Mouse (Mus musculus) neural tube, embryonic 15.5 days (tissue): ENCODE measurements at regions not wholly inside any gene's neighbourhood (a gene's known extent, or its start where the extent isn't known, plus 50 kb on each side); places are given as distances from the start of the nearest gene placed in this dataset.

Experiments used
- ATAC-seq: fragments of 200-750 bp; cut with Nextera tagmentation; 2 replicates; pipeline ENCODE4 v1.8.0; 2017; ENCODE audit warnings: mild to moderate bottlenecking, moderate TSS enrichment, moderate library complexity; ENCODE audit not compliant: low FRiP score
- H3K27ac ChIP-seq: fragments of 300-500 bp; sonication (generic); replicated peaks from 2 replicates; pipeline ENCODE4 v1.5.1; 2015; ENCODE audit warnings: mild to moderate bottlenecking, inconsistent platforms
- H3K27me3 ChIP-seq: fragments of 300-500 bp; sonication (generic); replicated peaks from 2 replicates; pipeline ENCODE4 v1.6.1; 2015; ENCODE audit warnings: inconsistent platforms
- H3K36me3 ChIP-seq: fragments of 300-500 bp; sonication (generic); 2 replicates; pipeline ENCODE4 v1.6.1; 2015; ENCODE audit warnings: inconsistent platforms
- H3K4me1 ChIP-seq: fragments of 300-500 bp; sonication (generic); 2 replicates; pipeline ENCODE4 v1.6.1; 2015; ENCODE audit warnings: inconsistent platforms
- H3K4me2 ChIP-seq: fragments of 300-500 bp; sonication (generic); 2 replicates; pipeline ENCODE4 v1.6.1; 2015; ENCODE audit warnings: inconsistent platforms, mild to moderate bottlenecking, moderate library complexity
- H3K4me3 ChIP-seq: fragments of 300-500 bp; sonication (generic); replicated peaks from 2 replicates; pipeline ENCODE4 v1.5.1; 2015; ENCODE audit warnings: mild to moderate bottlenecking, inconsistent platforms
- H3K9ac ChIP-seq: fragments of 300-500 bp; sonication (generic); replicated peaks from 2 replicates; pipeline ENCODE4 v1.6.1; 2015; ENCODE audit warnings: mild to moderate bottlenecking, inconsistent platforms
- H3K9me3 ChIP-seq: fragments of 300-500 bp; sonication (generic); replicated peaks from 2 replicates; pipeline ENCODE4 v1.6.1; 2016; ENCODE audit warnings: inconsistent platforms
- WGBS: fragments of 180-500 bp; shearing (Covaris S2); methylation state at CpG from one replicate; pipeline ENCODE4 v1.1.7; 2015; ENCODE audit warnings: mixed read lengths; 5-methylcytosine and 5-hydroxymethylcytosine counted together

GRCm38 (mm10) chr1:148870788-148871187, 1090.3 kb downstream of the Pla2g4a start:
- WGBS: 64% methylated on average over 1 of the region's 1 CpGs
- H3K4me3 ChIP-seq: no peak overlapping the region
- no peaks in the 10 kb centered on the region for H3K27me3 ChIP-seq
- H3K36me3 ChIP-seq: no peaks in the 10 kb centered on the region
- H3K4me1 ChIP-seq: no peaks in the 10 kb centered on the region
- no peak overlapping the region for H3K27ac ChIP-seq
- no peak overlapping the region for H3K9ac ChIP-seq
- no peaks in the 10 kb centered on the region for H3K9me3 ChIP-seq
- H3K4me2 ChIP-seq: no peak overlapping the region
- ATAC-seq: no peak

- no peaks in the 10 kb centered on the region for H3K36me3 ChIP-seq
- H3K4me3 ChIP-seq: no peak overlapping the region
- WGBS: 86% methylated on average over 2 of the region's 2 CpGs
- H3K27ac ChIP-seq: no peak overlapping the region
- H3K9ac ChIP-seq: no peak overlapping the region
- no peaks in the 10 kb centered on the region for H3K9me3 ChIP-seq
- no peak for ATAC-seq
- no peak overlapping the region for H3K4me2 ChIP-seq
- H3K4me1 ChIP-seq: no peaks in the 10 kb centered on the region
- no peaks in the 10 kb centered on the region for H3K27me3 ChIP-seq
Measured at GRCm38 (mm10) chr1:148863582-148863981, 1097.5 kb downstream of the Pla2g4a start.

- no peaks in the 10 kb centered on the region for H3K36me3 ChIP-seq
- H3K4me1 ChIP-seq: no peaks in the 10 kb centered on the region
- no peak overlapping the region for H3K4me2 ChIP-seq
- H3K4me3 ChIP-seq: no peak overlapping the region
- H3K9ac ChIP-seq: no peak overlapping the region
- no peaks in the 10 kb centered on the region for H3K27me3 ChIP-seq
- no peaks in the 10 kb centered on the region for H3K9me3 ChIP-seq
- whole genome bisulfite sequencing: 92% methylated on average over 1 of the region's 1 CpGs
- H3K27ac ChIP-seq: no peak overlapping the region
- no peak for ATAC-seq
Measured at GRCm38 (mm10) chr1:148852990-148853389, 1108.1 kb downstream of the Pla2g4a start.

GRCm38 (mm10) chr1:148846595-148846994, 1114.5 kb downstream of the Pla2g4a start:
- Histone ChIP-seq H3K4me3 (no peak overlapping the region), H3K9me3 (no peaks in the 10 kb centered on the region), H3K9ac (no peak overlapping the region), H3K4me1 (no peaks in the 10 kb centered on the region), H3K36me3 (no peaks in the 10 kb centered on the region), H3K27ac (no peak overlapping the region), H3K27me3 (no peaks in the 10 kb centered on the region), H3K4me2 (no peak overlapping the region)
- ATAC-seq: no peak
- 73% methylated on average over 2 of the region's 2 CpGs for WGBS

- H3K9me3 ChIP-seq: no peaks in the 10 kb centered on the region
- H3K36me3 ChIP-seq: no peaks in the 10 kb centered on the region
- H3K9ac ChIP-seq: no peak overlapping the region
- H3K4me3 ChIP-seq: no peak overlapping the region
- no peaks in the 10 kb centered on the region for H3K27me3 ChIP-seq
- H3K27ac ChIP-seq: no peak overlapping the region
- H3K4me2 ChIP-seq: no peak overlapping the region
- no peaks in the 10 kb centered on the region for H3K4me1 ChIP-seq
- ATAC-seq: no peak
- WGBS: 49% methylated on average over 3 of the region's 3 CpGs
Measured at GRCm38 (mm10) chr1:148823146-148823545, 1137.9 kb downstream of the Pla2g4a start.

GRCm38 (mm10) chr1:148808707-148809106, 1152.4 kb downstream of the Pla2g4a start:
- Histone ChIP-seq H3K4me3 (no peak overlapping the region), H3K27ac (no peak overlapping the region), H3K4me1 (no peaks in the 10 kb centered on the region), H3K27me3 (no peaks in the 10 kb centered on the region), H3K9ac (no peak overlapping the region), H3K4me2 (no peak overlapping the region), H3K36me3 (no peaks in the 10 kb centered on the region), H3K9me3 (no peaks in the 10 kb centered on the region)
- no peak for ATAC-seq

- H3K27ac ChIP-seq: no peak overlapping the region
- no peaks in the 10 kb centered on the region for H3K4me1 ChIP-seq
- H3K9ac ChIP-seq: no peak overlapping the region
- no peak for ATAC-seq
- H3K27me3 ChIP-seq: no peaks in the 10 kb centered on the region
- H3K4me2 ChIP-seq: no peak overlapping the region
- H3K9me3 ChIP-seq: no peaks in the 10 kb centered on the region
- no peaks in the 10 kb centered on the region for H3K36me3 ChIP-seq
- no peak overlapping the region for H3K4me3 ChIP-seq
Measured at GRCm38 (mm10) chr1:148797110-148797509, 1164.0 kb downstream of the Pla2g4a start.

GRCm38 (mm10) chr1:148750806-148751205, 1210.3 kb downstream of the Pla2g4a start:
- no peaks in the 10 kb centered on the region for H3K36me3 ChIP-seq
- H3K27me3 ChIP-seq: no peaks in the 10 kb centered on the region
- no peak overlapping the region for H3K4me2 ChIP-seq
- H3K9me3 ChIP-seq: no peaks in the 10 kb centered on the region
- no peak overlapping the region for H3K4me3 ChIP-seq
- H3K9ac ChIP-seq: no peak overlapping the region
- H3K4me1 ChIP-seq: no peaks in the 10 kb centered on the region
- no peak for ATAC-seq
- no peak overlapping the region for H3K27ac ChIP-seq

GRCm38 (mm10) chr1:148722106-148722505, 1239.0 kb downstream of the Pla2g4a start:
- no peak overlapping the region for H3K4me3 ChIP-seq
- no peak overlapping the region for H3K27ac ChIP-seq
- no peak for ATAC-seq
- no peaks in the 10 kb centered on the region for H3K4me1 ChIP-seq
- H3K9me3 ChIP-seq: no peaks in the 10 kb centered on the region
- no peak overlapping the region for H3K4me2 ChIP-seq
- H3K9ac ChIP-seq: no peak overlapping the region
- no peaks in the 10 kb centered on the region for H3K36me3 ChIP-seq
- H3K27me3 ChIP-seq: no peaks in the 10 kb centered on the region
- 58% methylated on average over 1 of the region's 1 CpGs for WGBS

GRCm38 (mm10) chr1:148721409-148721808, 1239.7 kb downstream of the Pla2g4a start:
- ATAC-seq: no peak
- H3K9me3 ChIP-seq: no peaks in the 10 kb centered on the region
- H3K9ac ChIP-seq: no peak overlapping the region
- no peak overlapping the region for H3K4me3 ChIP-seq
- WGBS: 84% methylated on average over 1 of the region's 1 CpGs
- H3K36me3 ChIP-seq: no peaks in the 10 kb centered on the region
- H3K27ac ChIP-seq: no peak overlapping the region
- no peaks in the 10 kb centered on the region for H3K4me1 ChIP-seq
- no peak overlapping the region for H3K4me2 ChIP-seq
- no peaks in the 10 kb centered on the region for H3K27me3 ChIP-seq

- no peaks in the 10 kb centered on the region for H3K4me1 ChIP-seq
- H3K4me2 ChIP-seq: no peak overlapping the region
- ATAC-seq: no peak
- H3K27me3 ChIP-seq: no peaks in the 10 kb centered on the region
- no peak overlapping the region for H3K4me3 ChIP-seq
- WGBS: 39% methylated on average over 4 of the region's 4 CpGs
- no peaks in the 10 kb centered on the region for H3K36me3 ChIP-seq
- H3K27ac ChIP-seq: no peak overlapping the region
- no peaks in the 10 kb centered on the region for H3K9me3 ChIP-seq
- no peak overlapping the region for H3K9ac ChIP-seq
Measured at GRCm38 (mm10) chr1:148720980-148721379, 1240.1 kb downstream of the Pla2g4a start.

- H3K27me3 ChIP-seq: no peaks in the 10 kb centered on the region
- no peak overlapping the region for H3K4me2 ChIP-seq
- H3K4me1 ChIP-seq: no peaks in the 10 kb centered on the region
- no peak overlapping the region for H3K27ac ChIP-seq
- H3K9ac ChIP-seq: no peak overlapping the region
- ATAC-seq: no peak
- H3K36me3 ChIP-seq: no peaks in the 10 kb centered on the region
- no peak overlapping the region for H3K4me3 ChIP-seq
- no peaks in the 10 kb centered on the region for H3K9me3 ChIP-seq
Measured at GRCm38 (mm10) chr1:148708084-148708483, 1253.0 kb downstream of the Pla2g4a start.

- Histone ChIP-seq H3K4me3 (no peak overlapping the region), H3K4me2 (no peak overlapping the region), H3K36me3 (no peaks in the 10 kb centered on the region), H3K9ac (no peak overlapping the region), H3K27ac (no peak overlapping the region), H3K4me1 (no peaks in the 10 kb centered on the region), H3K27me3 (no peaks in the 10 kb centered on the region), H3K9me3 (no peaks in the 10 kb centered on the region)
- ATAC-seq: no peak
Measured at GRCm38 (mm10) chr1:148707657-148708056, 1253.4 kb downstream of the Pla2g4a start.
